Mouse (Mus musculus) cerebral cortex, adult 2 months (tissue): ENCODE results near the gene Nrxn1.

ENCODE experiments used
- WGBS: fragments of 180-500 bp; shearing (Covaris S2); methylation state at CpG from one replicate; pipeline ENCODE4 v1.1.7; 2018; 5-methylcytosine and 5-hydroxymethylcytosine counted together

Nrxn1 gene

DNA sequence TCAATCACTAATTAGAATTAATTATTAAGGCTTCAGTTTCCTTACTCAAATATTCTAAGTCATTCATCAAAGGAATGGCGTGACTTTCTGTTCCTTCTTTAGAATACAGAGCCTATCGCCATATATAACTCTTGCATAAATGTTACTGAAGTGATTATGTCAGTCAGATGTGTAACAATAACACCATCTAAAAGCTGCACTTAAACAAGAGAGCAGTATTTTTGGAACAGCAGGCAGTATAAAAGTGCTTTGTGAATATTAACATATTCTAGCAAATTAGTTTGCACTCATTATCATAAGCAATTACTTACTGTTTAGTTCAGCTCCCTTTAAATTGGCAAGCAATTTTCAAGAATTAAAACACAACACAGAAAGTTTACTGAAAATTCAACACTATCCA, 716.3 kb downstream of the Nrxn1 start:
- 48% methylated on average over 2 of the region's 2 CpGs for WGBS

DNA sequence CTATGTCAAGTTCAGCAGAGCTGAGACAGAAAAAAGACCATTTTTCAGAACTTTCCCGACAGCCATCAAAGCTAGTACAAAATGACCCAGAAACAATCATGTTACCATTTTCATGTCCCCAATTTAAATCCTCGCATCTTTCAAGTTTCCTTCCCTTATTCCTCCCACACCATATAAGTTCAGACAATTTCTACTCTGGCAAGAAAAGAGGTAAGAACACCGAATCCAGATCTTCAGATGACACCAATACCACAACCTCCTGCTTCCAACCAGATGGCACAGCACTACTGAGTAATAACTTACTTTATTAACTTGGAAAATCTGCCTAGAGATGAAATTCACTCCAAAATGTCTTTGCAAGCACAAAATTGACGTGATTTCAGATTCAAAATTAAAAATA, 730.7 kb downstream of the Nrxn1 start:
- 47% methylated on average over 4 of the region's 4 CpGs for WGBS

DNA sequence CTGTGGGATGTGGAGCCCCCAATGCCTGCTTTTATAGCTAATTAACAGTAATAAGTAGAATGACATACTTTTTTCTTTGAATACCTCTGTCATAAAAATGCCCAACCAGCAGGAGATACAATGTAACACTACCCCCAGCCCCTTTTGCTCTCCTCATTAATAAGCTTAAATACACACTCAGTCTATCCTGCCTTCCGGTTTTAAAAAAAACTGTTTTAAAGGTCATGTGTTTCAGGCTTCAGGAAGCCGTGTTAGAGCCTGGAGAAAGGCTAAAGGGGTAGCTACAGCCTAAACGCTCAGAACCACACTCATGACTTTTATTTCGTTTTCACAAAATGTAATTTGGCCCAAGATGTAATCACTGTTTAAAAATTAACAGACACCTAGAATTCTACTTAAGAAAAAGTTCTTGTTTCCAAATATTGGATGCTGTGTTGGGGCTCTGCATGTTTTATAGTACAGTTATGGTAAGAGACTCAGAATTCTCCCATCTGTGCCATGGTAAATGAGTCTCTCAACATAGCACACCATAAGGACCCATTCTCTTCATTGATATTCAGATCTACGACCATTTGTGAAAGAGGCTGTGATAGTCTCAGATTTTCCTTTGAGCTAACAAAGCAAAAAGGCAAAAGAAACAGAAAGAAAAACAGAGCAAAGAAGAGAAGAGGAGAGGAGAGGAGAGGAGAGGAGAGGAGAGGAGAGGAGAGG, 743.3 kb downstream of the Nrxn1 start:
- 39% methylated on average over 5 of the region's 5 CpGs for WGBS

DNA sequence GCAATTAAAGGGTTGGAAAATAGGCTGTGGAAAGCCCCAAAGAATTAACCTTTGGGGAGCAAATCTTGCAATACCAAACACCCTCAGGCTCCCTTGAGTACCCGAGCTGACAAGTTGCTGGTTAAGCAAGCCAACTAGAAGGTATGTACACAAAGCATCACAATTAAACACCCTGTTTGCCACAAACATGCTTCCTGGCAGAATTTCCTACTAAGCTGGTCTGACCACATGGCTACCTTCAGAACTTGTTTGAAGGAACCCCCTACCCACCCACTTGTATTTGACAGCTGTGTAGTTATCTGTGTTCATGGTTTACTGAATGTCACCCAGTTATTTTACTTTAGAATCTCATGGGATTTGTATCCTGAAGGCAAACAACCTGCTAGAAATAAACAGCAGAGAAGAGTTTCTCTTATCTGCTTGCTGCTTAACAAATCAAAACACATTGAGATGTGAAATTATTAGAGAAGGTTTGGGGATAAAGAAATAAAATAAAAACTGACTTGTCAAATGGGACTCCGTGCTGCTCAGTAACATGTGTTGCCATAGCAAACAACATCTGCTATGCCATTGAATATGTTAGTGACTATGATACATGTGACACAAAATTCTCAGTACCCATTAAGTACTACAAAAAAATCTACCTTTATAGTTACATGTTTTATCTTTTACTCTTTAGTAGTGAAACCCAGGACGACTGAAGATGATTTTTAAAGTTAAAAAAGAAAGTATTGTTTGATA, 746.0 kb downstream of the Nrxn1 start:
- WGBS: 40% methylated on average over 3 of the region's 3 CpGs

- 48% methylated on average over 1 of the region's 1 CpGs for WGBS
Measured at GRCm38 (mm10) chr17:90333445-90333844, 759.4 kb downstream of the Nrxn1 start.

GRCm38 (mm10) chr17:90323674-90324073, 769.2 kb downstream of the Nrxn1 start:
- WGBS: 86% methylated on average over 6 of the region's 6 CpGs

DNA sequence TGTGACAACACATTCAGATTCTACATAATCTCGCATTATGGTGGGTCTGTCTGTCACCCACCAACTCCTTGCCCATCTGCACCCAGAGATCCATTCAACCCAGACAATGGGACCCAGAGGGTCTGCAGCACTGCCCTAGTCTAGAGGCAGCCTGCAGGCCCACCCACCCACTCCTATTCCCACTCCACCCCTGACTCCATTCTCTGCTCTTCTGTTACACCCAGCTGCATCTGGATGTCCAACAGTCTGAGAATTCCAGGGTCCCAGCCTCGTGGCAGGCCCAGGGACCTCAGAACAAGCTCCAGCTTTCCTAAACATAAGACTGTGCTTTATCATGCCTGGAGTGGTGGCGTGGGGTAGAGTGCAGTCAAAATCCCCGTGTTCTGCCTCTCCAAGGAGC, 820.6 kb downstream of the Nrxn1 start:
- WGBS: 67% methylated on average over 4 of the region's 4 CpGs

DNA sequence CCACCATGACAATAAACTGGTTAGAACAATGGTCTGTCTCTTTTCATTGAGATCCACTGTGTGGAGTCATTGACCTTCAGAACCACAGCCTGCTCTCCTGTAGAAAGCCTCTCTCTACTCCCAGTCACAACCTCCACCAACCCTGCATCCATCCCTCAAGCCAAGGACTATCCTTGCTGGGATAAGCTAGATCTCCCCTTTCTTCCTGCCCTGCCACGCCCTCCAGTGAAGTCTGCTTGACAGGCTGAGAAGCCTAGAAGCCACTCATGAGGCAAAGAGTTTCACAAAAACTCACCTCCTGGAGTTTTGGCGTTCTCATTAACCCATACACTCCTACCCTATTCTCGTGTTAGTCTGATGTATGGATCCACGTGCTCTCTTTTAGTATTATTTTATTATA, 821.7 kb downstream of the Nrxn1 start:
- WGBS: 51% methylated on average over 4 of the region's 4 CpGs

DNA sequence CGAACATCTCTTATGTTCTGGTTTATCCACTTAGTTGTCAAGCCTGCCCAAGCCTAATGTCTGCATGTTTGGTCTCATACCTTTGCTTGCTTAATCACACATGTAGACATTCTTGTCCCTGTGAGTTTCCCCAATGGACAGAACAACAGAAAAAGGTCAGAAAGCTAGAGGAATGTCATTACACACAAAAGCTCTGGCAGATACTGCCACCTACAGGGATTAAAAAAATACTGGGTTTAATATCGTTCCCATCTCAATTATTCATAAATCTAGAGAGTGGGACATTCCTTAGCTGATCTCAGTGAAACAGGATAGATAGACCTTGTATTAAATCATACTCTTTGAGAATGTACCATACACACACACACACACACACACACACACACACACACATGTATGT, 823.7 kb downstream of the Nrxn1 start:
- 65% methylated on average over 2 of the region's 2 CpGs for WGBS

DNA sequence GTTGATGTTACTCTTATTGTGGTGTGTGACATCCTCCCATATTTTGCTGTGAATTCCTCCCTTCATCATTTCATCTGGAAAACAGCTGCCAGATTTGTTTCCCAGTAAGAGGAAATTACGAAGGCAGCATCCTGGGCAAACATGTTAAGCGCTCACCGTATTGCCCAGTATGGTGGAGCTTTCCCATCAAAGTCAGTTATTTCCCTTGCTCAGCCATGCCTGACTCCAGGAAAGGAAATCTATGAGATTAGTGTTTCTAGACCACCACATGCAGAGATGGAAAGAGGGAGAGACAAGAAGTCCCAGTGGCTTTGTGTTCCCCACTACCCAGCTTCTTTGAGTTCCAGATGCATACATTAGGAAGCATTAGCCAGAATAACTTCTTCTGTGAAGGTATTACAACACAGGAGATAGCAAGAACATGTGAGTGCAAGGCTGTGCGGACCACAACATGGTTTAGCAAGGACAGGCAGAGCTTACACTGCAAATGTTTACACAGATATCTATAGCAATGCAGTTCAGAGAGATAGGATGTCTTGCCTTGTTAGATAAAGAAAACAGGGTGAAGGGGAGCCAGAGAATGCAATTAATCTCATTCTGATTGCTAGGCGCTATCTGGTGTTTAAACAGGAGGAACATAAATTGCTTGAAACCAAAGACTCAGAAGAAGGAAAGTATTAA, 839.3 kb downstream of the Nrxn1 start:
- 64% methylated on average over 5 of the region's 5 CpGs for WGBS

DNA sequence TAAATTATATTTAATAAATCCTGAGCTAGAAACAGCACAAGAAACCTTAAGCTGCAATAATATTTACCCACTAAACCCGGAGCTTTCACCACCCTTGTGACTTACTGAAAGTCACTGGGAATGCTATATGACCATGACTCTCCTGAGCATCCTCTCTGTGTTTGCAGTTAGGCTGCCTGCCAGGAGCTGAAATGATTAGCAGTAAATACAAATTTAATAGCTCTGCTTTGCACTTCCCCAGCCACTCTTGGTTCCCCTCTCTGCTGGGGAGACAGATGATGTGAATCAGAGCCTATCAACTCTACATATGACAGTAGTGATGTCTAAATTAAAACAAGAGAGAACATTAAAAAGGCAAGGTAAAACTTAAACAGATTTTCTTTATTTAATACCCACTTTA, 840.7 kb downstream of the Nrxn1 start:
- 73% methylated on average over 1 of the region's 1 CpGs for WGBS

DNA sequence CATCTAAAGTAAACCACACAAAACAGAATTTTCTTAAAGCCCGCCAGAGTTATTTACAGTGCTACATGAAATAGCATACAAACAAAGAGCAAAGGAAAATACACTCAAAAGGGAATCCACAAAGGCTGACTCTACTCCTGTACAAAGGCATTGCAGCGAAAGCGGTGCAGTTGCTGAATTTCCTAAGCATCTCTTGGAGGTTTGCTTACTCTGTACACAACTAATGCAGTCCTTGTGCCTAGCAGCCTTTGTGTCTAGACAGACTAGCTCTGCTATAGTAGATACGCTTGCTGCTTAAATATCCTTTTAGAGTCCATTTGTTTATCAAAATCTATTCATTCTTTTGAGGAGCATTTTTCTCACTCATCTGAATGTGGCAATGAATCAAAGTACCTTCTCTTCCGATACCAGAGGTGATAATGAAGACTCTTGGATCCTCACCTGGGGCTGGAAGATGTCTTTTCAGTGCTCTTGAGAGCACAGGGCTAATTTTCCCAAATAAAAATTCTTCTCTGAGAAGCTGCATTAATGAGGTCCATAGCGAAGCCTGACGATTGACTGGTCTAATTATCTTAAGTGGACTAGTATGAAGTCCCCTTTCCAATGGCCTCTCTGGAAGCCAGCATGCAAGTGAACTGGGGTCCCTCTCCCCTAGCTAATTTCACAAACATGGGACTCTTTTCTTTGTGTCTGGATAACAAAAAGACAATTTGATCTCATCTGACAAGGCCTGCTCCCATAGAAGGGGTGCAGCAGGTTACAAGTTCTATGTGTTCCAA, 845.6 kb downstream of the Nrxn1 start:
- WGBS: 66% methylated on average over 7 of the region's 7 CpGs

GRCm38 (mm10) chr17:90244339-90244738, 848.5 kb downstream of the Nrxn1 start:
- WGBS: 37% methylated on average over 2 of the region's 2 CpGs

DNA sequence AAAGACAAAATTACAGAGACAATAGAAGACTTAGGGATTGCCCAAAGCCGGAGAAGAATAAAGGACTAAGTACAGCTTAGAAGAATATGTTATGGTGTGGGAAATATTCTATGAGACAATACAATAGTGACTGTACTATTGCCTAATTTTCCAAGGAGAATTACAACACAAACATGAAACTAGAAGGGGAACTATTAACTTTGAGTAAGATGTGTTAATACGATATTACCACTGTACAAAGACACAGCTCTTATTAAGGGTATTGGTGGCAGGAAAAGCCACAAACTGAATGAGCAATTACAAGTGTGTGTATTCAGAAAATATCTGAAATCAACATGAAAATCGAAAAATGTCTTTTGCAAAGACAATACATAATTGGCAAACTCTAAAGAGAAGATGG, 853.9 kb downstream of the Nrxn1 start:
- 82% methylated on average over 3 of the region's 3 CpGs for WGBS

DNA sequence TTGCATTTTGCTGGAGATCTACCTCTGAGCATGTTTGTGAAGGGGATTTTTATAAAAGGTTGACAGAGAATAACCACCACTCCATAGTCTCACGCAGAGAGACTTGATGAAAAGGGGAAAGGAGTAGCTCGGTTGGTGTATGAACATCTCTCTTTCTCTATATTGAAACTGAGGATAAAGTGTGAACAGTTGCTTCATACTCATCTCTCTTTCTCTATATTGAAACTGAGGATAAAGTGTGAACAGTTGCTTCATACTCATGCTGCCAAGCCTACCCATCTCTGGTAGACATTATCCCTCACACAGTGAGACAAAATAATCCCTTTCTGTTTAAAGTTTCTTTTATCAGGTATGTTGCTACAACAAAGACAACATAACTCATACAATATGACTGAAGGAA, 854.4 kb downstream of the Nrxn1 start:
- WGBS: 63% methylated on average over 2 of the region's 2 CpGs

DNA sequence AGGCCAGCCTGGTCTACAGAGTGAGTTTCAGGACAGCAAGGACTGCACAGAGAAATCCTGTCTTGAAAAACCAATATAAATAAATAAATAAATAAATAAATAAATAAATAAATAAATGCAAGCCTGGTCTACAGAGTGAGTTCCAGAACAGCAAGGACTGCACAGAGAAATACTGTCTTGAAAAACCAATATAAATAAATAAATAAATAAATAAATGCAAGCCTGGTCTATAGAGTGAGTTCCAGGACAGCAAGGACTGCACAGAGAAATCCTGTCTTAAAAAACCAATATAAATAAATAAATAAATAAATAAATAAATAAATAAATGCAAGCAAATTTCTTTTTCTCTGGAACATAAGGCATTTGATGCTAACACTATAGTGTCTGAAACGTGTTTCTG, 857.2 kb downstream of the Nrxn1 start:
- WGBS: 79% methylated on average over 1 of the region's 1 CpGs

GRCm38 (mm10) chr17:90234806-90235205, 858.1 kb downstream of the Nrxn1 start:
- WGBS: 68% methylated on average over 2 of the region's 2 CpGs

DNA sequence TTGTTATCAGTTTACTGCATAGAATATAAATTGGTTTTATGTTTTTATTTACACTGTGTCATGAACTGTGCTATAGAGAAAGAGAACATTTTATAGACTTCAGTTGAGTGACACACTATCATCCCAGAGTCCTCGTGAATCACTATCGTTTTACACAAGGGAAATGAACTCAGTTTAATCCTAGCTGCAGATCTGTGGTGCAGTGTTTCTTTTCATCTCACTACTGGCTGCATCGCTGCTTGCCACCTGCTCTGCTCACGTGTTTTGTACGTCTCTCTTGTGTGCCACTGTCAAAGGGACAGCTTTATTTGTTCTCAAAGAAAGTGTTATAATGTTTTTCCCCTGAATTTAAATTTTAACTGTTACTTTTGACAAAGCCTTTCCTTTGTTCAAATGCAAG, 885.3 kb downstream of the Nrxn1 start:
- WGBS: 39% methylated on average over 5 of the region's 5 CpGs

GRCm38 (mm10) chr17:90202785-90203184, 890.1 kb downstream of the Nrxn1 start:
- WGBS: 70% methylated on average over 2 of the region's 2 CpGs

DNA sequence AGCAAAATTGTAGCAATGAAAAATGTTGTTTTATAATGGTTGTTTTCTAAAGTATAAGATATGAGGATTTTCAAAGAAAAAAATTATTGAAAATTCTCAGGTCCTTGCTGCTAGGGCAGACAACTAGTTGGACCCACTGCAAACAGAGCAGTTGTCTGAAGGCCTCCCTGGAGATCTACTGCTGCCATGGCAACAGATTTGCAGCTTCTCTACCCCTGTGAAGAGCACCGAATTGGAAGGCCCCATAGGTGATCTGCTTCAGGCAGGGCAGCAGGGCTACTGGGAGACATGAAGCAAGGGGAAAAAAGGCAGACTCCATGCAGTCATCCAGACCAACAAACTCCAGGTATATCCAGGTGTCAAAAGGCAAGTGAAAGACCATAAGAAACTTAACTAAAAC, 896.1 kb downstream of the Nrxn1 start:
- WGBS: 4% methylated on average over 1 of the region's 1 CpGs

GRCm38 (mm10) chr17:90141602-90142001, 951.3 kb downstream of the Nrxn1 start:
- WGBS: 53% methylated on average over 4 of the region's 4 CpGs

- 60% methylated on average over 12 of the region's 12 CpGs for WGBS
Measured at GRCm38 (mm10) chr17:90130836-90131235, 962.0 kb downstream of the Nrxn1 start.
